Mouse (Mus musculus): Measurements from ENCODE around the gene Eif4g2. TPM values are rescaled to one million over a fixed set of nuclear protein-coding genes. Genes with fewer than 3 reads are reported as not detected.

The Eif4g2 gene
- total and polyA plus RNA-seq, 2 experiments from 2014 or later: 497 to 868 TPM

- peak; percentile 1; the same call in 1 of the 2 replicates for TF ChIP-seq CTCF (IDR thresholded peaks at IDR 0.05)
- H3K9ac ChIP-seq (replicated peaks; ENCODE audit: low read length, poor library complexity, severe bottlenecking): peak overlapping the region; percentile 76
These were observed 39.3 kb upstream of the Eif4g2 start for GRCm38 (mm10) chr7:111122084-111122530.

GRCm38 (mm10) chr7:111121522-111121921 lies 38.7 kb upstream of the Eif4g2 start:
- peak overlapping the region; percentile 98 for H3K27ac ChIP-seq (ENCODE audit: low read depth, low read length)
- no peaks in the 10 kb centered on the region for H3K27me3 ChIP-seq (ENCODE audit: insufficient read depth, low read length)
- WGBS: 32% methylated on average over 9 of the region's 9 CpGs
- no peaks in the 10 kb centered on the region for H3K4me1 ChIP-seq (ENCODE audit: insufficient read depth, low read length)
- DNase-seq (ENCODE audit: low spot score) (peak; percentile 33), ATAC-seq (ENCODE audit: low FRiP score) (no peak)
- H3K4me3 ChIP-seq (ENCODE audit: low read depth, low read length): peak overlapping the region; percentile 47
- no peak for TF ChIP-seq CTCF (IDR thresholded peaks at IDR 0.05)
- no peaks in the 10 kb centered on the region for H3K9me3 ChIP-seq (ENCODE audit: low read length)
- no peak overlapping the region; the same call in 1 of the 2 replicates for H3K9ac ChIP-seq (replicated peaks; ENCODE audit: low read length, poor library complexity, severe bottlenecking)
- H3K4me2 ChIP-seq (ENCODE audit: low read depth, low read length, poor library complexity, severe bottlenecking): peak overlapping the region; percentile 67
- peaks cover 3% of the 10 kb centered on the region; the same call in 1 of the 2 replicates for H3K36me3 ChIP-seq (ENCODE audit: insufficient read depth, low read length)

More at GRCm38 (mm10) chr7:111122084-111122530, 39.3 kb upstream of the Eif4g2 start:
- Histone ChIP-seq H3K27me3 (ENCODE audit: insufficient read depth, low read length) (no peaks in the 10 kb centered on the region), H3K36me3 (ENCODE audit: insufficient read depth, low read length) (peaks cover 3% of the 10 kb centered on the region; the same call in 1 of the 2 replicates), H3K27ac (ENCODE audit: low read depth, low read length) (peak overlapping the region; percentile 98), H3K4me2 (ENCODE audit: low read depth, low read length, poor library complexity, severe bottlenecking) (peak overlapping the region; percentile 67), H3K4me3 (ENCODE audit: low read depth, low read length) (peak overlapping the region; percentile 47), H3K9me3 (ENCODE audit: low read length) (no peaks in the 10 kb centered on the region), H3K4me1 (ENCODE audit: insufficient read depth, low read length) (no peaks in the 10 kb centered on the region)
- DNase-seq (ENCODE audit: low spot score): peak; percentile 62
- ATAC-seq (ENCODE audit: low FRiP score): peak; percentile 90
- 0% methylated on average over 34 of the region's 34 CpGs for WGBS

- Histone ChIP-seq H3K27me3 (ENCODE audit: insufficient read depth, low read length) (no peaks in the 10 kb centered on the region), H3K27ac (ENCODE audit: low read depth, low read length) (no peak overlapping the region), H3K4me3 (ENCODE audit: low read depth, low read length) (no peak overlapping the region), H3K4me2 (ENCODE audit: low read depth, low read length, poor library complexity, severe bottlenecking) (no peak overlapping the region), H3K9ac (replicated peaks; ENCODE audit: low read length, poor library complexity, severe bottlenecking) (no peak overlapping the region), H3K4me1 (ENCODE audit: insufficient read depth, low read length) (no peaks in the 10 kb centered on the region), H3K9me3 (ENCODE audit: low read length) (no peaks in the 10 kb centered on the region), H3K36me3 (ENCODE audit: insufficient read depth, low read length) (no peaks in the 10 kb centered on the region)
- DNase-seq (ENCODE audit: low spot score) (no peak), ATAC-seq (ENCODE audit: low FRiP score) (no peak)
- 65% methylated on average over 2 of the region's 2 CpGs for WGBS
- TF ChIP-seq CTCF (IDR thresholded peaks at IDR 0.05): no peak
These were observed 26.7 kb upstream of the Eif4g2 start for GRCm38 (mm10) chr7:111109561-111109960.

GRCm38 (mm10) chr7:111109161-111109560 lies 26.3 kb upstream of the Eif4g2 start:
- no peak overlapping the region for H3K9ac ChIP-seq (replicated peaks; ENCODE audit: low read length, poor library complexity, severe bottlenecking)
- no peak overlapping the region for H3K4me3 ChIP-seq (ENCODE audit: low read depth, low read length)
- no peak overlapping the region for H3K4me2 ChIP-seq (ENCODE audit: low read depth, low read length, poor library complexity, severe bottlenecking)
- H3K27me3 ChIP-seq (ENCODE audit: insufficient read depth, low read length): no peaks in the 10 kb centered on the region
- H3K27ac ChIP-seq (ENCODE audit: low read depth, low read length): no peak overlapping the region
- H3K4me1 ChIP-seq (ENCODE audit: insufficient read depth, low read length): no peaks in the 10 kb centered on the region
- no peak for DNase-seq (ENCODE audit: low spot score)
- no peak for ATAC-seq (ENCODE audit: low FRiP score)
- no peaks in the 10 kb centered on the region for H3K36me3 ChIP-seq (ENCODE audit: insufficient read depth, low read length)
- H3K9me3 ChIP-seq (ENCODE audit: low read length): no peaks in the 10 kb centered on the region
- no peak for TF ChIP-seq CTCF (IDR thresholded peaks at IDR 0.05)
- WGBS: 96% methylated on average over 2 of the region's 2 CpGs

- Histone ChIP-seq H3K4me3 (ENCODE audit: low read depth, low read length) (no peak overlapping the region), H3K36me3 (ENCODE audit: insufficient read depth, low read length) (no peaks in the 10 kb centered on the region), H3K4me1 (ENCODE audit: insufficient read depth, low read length) (no peaks in the 10 kb centered on the region), H3K4me2 (ENCODE audit: low read depth, low read length, poor library complexity, severe bottlenecking) (no peak overlapping the region), H3K27me3 (ENCODE audit: insufficient read depth, low read length) (no peaks in the 10 kb centered on the region), H3K27ac (ENCODE audit: low read depth, low read length) (no peak overlapping the region), H3K9ac (replicated peaks; ENCODE audit: low read length, poor library complexity, severe bottlenecking) (no peak overlapping the region), H3K9me3 (ENCODE audit: low read length) (no peaks in the 10 kb centered on the region)
- no peak for ATAC-seq (ENCODE audit: low FRiP score)
- TF ChIP-seq CTCF (IDR thresholded peaks at IDR 0.05): no peak
- no peak for DNase-seq (ENCODE audit: low spot score)
- WGBS: 96% methylated on average over 1 of the region's 1 CpGs
These were observed 15.4 kb upstream of the Eif4g2 start for GRCm38 (mm10) chr7:111098196-111098595.

- no peaks in the 10 kb centered on the region for H3K9me3 ChIP-seq (ENCODE audit: low read length)
- no peaks in the 10 kb centered on the region for H3K27me3 ChIP-seq (ENCODE audit: insufficient read depth, low read length)
- H3K4me2 ChIP-seq (ENCODE audit: low read depth, low read length, poor library complexity, severe bottlenecking): no peak overlapping the region
- WGBS: 82% methylated on average over 2 of the region's 2 CpGs
- no peak overlapping the region for H3K4me3 ChIP-seq (ENCODE audit: low read depth, low read length)
- no peaks in the 10 kb centered on the region for H3K4me1 ChIP-seq (ENCODE audit: insufficient read depth, low read length)
- H3K27ac ChIP-seq (ENCODE audit: low read depth, low read length): no peak overlapping the region
- H3K36me3 ChIP-seq (ENCODE audit: insufficient read depth, low read length): no peaks in the 10 kb centered on the region
- H3K9ac ChIP-seq (replicated peaks; ENCODE audit: low read length, poor library complexity, severe bottlenecking): no peak overlapping the region
- ATAC-seq (ENCODE audit: low FRiP score): no peak
- DNase-seq (ENCODE audit: low spot score): no peak
- TF ChIP-seq CTCF (IDR thresholded peaks at IDR 0.05): no peak
These were observed 12.3 kb upstream of the Eif4g2 start for GRCm38 (mm10) chr7:111095169-111095568.

All from midbrain, postnatal 0 days (tissue).